Mouse (Mus musculus) embryonic stem cell, embryonic (primary cell): ENCODE results near the gene Grk4.

ENCODE experiments used
- CTCF ChIA-PET, 4 experiments: fragments of 300-600 bp in 2 of 4; fragments of 350-600 bp in 2 of 4; sonication (Branson Sonifier 250); formaldehyde crosslinking; loops; one replicate each; lab custom pipeline; 2022; ENCODE audit warnings: inconsistent platforms in 2 of 4; lab: Charles Lee
- POLR2A ChIA-PET, 4 experiments: fragments of 300-600 bp in 2 of 4; fragments of 350-600 bp in 2 of 4; sonication (Branson Sonifier 250); formaldehyde crosslinking; loops; one replicate each; lab custom pipeline; 2022; ENCODE audit warnings: antibody characterized with exemption in 4 of 4, inconsistent platforms in 1 of 4; lab: Charles Lee

Gene Grk4

DNA sequence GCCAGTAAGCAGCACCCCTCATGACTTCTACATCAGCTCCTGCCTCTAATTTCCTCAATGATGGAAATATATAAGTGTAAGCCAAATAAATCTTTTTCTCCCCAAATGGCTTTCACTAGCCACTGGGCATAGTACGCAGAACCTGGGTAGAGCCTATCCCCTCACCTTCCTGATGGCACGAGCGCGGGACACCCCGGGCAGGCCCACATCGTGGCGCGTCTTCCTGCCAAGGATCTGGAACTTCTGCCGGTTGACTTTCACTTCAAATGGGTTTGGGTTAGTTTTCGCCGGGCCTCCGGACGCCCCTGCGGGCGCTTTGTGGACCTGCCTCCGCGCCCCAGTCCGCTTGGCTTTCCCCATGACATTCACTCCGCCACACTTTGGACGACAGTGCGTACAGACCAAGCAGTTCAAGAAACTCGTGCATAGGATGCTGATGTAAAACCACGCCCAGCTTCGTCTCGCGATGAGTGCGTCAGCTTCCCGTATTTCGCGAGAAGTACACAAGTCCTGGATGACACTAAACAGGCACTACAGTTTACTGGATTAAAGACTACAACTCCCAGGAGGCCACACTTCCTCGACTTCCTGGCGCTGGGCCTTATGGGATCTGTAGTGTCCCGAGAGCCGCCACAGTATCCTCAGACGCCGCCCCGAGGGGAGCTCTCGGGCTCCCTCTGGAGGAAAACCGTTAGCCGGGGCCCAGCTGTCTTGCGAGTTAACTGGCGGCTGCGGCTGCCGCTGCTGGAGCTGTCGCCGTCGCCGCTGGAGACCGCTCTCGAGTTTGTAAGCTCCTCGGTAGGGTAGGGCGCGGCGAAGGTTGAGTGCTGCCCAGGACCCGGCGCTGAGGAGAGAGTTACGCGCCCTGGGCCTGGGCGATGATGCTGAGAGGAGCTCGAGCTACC is at the start of gene Grk4, which contains the start of gene Nop14:
Grk4 (plus strand) TSS at position 694 of the 905 bp plus-strand sequence.
Nop14 (minus strand) TSS at position 463 of the 905 bp plus-strand sequence.
- ChIA-PET POLR2A (interaction anchor here (0.5 to 6.9 kb wide), 196 partner anchors 9 to 1325 kb away, joined by 3 to 197 read pairs (median 4); partner anchors contain the start of genes Mfsd10 (in 4 of the 4), Tnip2 (in 4 of the 4), Add1 (in 3 of the 4) and Fam193a (in 3 of the 4)), CTCF (interaction anchor here (0.6 to 3.1 kb wide), 62 partner anchors 9 to 878 kb away, joined by 3 to 38 read pairs (median 4); partner anchors contain the start of genes Tnip2 (in 4 of the 4), Mfsd10 (in 3 of the 4), Fam193a (in 2 of the 4) and Add1 (in 1 of the 4))

DNA sequence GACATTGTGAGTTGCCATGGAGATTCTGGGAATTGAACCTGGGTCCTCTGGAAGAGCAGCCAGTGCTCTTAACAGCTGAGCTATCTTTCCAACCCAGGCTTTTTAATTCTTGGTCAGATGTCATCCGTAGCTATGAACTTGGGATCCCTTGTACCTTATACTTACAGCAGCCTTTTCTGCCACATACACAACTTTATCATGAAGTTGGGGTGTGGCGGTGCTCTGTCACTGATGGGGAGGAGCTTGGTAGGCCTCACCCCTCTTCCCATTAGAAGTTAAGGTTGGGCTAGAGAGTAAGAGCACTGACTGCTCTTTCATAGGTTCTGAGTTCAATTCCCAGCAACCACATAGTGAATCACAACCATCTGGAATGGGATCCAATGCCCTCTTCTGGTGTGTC is 27.2 kb upstream of the Grk4 start:
- CTCF ChIA-PET = interaction anchor here in 3 of 4 experiments (0.6 to 1.7 kb wide), 6 partner anchors 10 to 425 kb away, joined by 3 to 9 read pairs (median 4); partner anchors contain the start of gene Nop14 (in 1 of the 3)
- POLR2A ChIA-PET = interaction anchor here in 3 of 4 experiments (0.7 to 11.9 kb wide), 24 partner anchors 7 to 297 kb away, joined by 3 to 197 read pairs (median 5); partner anchors contain the start of genes Grk4 (in 3 of the 3), Nop14 (in 3 of the 3), Add1 (in 2 of the 3) and Tnip2 (in 2 of the 3)

DNA sequence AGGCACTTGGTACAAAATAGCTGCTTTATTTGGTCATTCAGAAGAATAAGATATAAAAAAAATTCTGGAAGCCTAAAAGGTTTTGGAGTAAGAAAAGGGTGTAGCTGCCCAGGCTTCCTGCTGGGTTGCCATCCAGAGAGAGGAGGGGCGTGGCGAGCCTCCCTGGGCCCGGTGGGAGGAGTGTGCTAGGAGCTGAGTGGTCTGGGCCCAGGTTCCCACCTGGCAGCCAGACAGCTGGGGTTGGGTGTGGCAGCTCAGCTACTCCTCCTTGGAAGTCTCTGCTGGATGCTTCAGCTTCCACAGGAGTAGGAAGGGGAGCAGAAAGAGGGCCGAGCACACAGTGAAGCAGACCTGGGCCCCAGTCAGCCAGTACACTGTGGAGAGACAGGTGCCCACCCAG is 26.5 kb upstream of the Grk4 start:
- POLR2A ChIA-PET = interaction anchor here in 3 of 4 experiments (0.5 to 11.9 kb wide), 37 partner anchors 8 to 458 kb away, joined by 3 to 197 read pairs (median 4); partner anchors contain the start of genes Add1 (in 3 of the 3), Grk4 (in 3 of the 3), Nop14 (in 3 of the 3) and Tnip2 (in 2 of the 3)
- CTCF ChIA-PET = interaction anchor here (0.6 to 4.5 kb wide), 13 partner anchors 9 to 728 kb away, joined by 3 to 15 read pairs (median 5); partner anchors contain the start of genes Nop14 (in 3 of the 4) and Grk4 (in 2 of the 4)

DNA sequence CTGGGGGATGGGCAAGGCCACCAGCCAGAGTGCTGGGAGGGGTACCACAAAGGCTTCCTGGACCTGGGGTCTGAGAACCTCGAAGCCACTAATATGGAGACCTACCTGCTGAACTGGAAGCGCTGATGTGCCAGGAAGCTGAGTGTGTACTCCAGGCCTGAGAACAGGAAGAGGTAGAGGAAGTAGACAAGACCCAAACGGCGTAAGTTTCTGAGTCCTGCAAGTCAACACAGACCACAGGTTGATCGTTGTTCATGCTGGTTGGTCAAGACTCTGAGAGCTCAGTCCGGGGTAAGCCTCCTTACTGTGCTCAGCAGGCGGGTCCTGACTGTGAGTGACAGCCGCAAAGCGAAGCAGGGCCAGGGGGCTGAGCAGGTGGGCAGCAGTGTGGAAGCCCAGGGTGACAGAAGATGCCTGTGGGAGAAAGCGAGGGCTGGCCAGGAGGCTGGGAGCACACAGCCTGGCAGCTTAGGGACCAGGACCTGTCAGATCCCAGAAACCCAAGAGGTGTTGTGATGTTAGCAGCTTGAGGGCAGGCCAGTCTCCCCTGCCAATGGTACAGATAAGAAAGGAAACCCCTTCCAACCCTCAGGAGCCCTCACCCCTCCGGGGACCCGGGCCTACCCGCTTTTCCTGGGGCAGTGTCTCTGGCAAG is 25.3 kb upstream of the Grk4 start:
- ChIA-PET POLR2A (interaction anchor here (0.8 to 11.9 kb wide), 20 partner anchors 8 to 298 kb away, joined by 3 to 197 read pairs (median 9); partner anchors contain the start of genes Add1 (in 2 of the 4), Grk4 (in 2 of the 4), Nop14 (in 2 of the 4) and Fam193a (in 1 of the 4)), CTCF (interaction anchor here in 2 of 4 experiments (1.0 to 4.6 kb wide), 6 partner anchors 13 to 727 kb away, joined by 3 to 41 read pairs (median 10); partner anchors contain the start of genes Grk4 (in 2 of the 2) and Nop14 (in 2 of the 2))

DNA sequence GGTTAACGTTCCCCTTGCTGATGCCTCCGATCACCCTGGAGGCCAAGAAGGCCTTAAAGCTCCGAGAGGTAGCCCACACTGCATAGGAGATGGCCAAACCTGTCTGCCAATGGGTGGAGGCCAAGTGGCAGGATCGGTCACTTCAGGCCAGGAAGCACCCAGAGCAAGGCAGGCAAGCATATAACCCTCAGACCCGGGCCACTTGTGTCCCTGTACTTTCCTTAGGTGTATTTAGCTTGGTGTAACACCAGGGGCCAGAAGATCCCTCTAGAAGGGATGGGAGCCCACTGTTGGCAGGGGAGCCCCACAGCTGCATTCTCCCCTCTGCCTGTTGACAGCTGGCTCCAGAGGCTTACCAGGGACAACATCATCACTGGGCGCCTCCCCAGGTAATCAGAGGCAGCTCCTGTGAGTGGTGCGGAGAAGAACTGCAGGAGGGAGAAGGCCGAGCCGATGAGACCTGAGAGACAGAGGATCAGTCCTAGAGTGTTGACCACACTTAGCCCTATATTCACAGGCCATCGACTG is 24.4 kb upstream of the Grk4 start:
- ChIA-PET POLR2A (interaction anchor here (0.6 to 11.9 kb wide), 96 partner anchors 9 to 984 kb away, joined by 3 to 197 read pairs (median 7); partner anchors contain the start of genes Grk4 (in 4 of the 4), Nop14 (in 4 of the 4), Add1 (in 3 of the 4) and Rnf4 (in 3 of the 4)), CTCF (interaction anchor here (0.6 to 4.6 kb wide), 24 partner anchors 9 to 428 kb away, joined by 3 to 41 read pairs (median 6); partner anchors contain the start of genes Grk4 (in 3 of the 4), Nop14 (in 3 of the 4), Tnip2 (in 2 of the 4) and Add1 (in 1 of the 4))

DNA sequence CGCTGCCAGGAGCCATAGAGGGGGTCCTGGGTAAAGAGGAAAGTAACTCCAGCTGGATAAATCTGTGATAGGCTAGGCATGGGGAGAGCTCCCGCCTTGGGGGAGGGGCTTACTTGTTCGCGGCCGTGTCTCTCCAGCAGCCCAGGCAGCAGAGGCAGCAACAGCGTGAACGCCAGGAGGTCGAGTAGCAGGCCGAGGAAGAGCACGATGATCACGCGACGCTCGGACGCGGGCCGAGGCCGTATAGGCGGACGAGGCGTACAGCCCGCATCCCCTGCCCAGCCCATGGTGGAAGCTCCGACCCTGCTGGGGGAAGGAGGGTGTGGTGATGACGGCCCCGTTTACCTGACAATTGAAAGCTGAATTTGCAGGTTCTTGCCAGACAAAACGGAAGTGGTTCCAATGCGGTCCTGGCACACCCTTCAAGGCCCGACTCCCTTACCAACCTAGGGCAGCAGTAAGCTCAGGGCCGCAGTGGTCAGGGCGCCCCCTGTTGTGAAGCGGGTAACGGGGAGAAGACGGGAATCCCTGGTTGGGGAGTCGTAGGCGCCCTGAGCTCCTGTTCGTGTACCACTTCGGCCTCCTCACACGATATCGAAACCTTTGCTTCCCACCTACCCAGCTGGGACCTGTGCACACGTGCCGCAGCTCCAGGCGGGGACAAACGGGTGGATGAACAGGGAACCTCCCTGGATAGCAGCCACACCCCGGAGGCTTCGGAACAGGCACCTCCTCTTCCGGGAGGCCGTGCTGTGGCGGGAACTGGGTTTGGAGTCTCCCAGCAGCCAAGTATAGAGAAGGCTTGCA is 23.5 kb upstream of the Grk4 start, which contains the start of gene Mfsd10:
Mfsd10 (minus strand) TSS at position 732 of the 807 bp plus-strand sequence.
- ChIA-PET CTCF (interaction anchor here (0.6 to 4.6 kb wide), 30 partner anchors 9 to 429 kb away, joined by 3 to 41 read pairs (median 4); partner anchors contain the start of genes Grk4 (in 3 of the 4), Nop14 (in 3 of the 4), Tnip2 (in 2 of the 4) and Add1 (in 1 of the 4)), POLR2A (interaction anchor here (0.6 to 11.9 kb wide), 118 partner anchors 9 to 985 kb away, joined by 3 to 197 read pairs (median 6); partner anchors contain the start of genes Grk4 (in 4 of the 4), Nop14 (in 4 of the 4), Add1 (in 3 of the 4) and Rnf4 (in 3 of the 4))

DNA sequence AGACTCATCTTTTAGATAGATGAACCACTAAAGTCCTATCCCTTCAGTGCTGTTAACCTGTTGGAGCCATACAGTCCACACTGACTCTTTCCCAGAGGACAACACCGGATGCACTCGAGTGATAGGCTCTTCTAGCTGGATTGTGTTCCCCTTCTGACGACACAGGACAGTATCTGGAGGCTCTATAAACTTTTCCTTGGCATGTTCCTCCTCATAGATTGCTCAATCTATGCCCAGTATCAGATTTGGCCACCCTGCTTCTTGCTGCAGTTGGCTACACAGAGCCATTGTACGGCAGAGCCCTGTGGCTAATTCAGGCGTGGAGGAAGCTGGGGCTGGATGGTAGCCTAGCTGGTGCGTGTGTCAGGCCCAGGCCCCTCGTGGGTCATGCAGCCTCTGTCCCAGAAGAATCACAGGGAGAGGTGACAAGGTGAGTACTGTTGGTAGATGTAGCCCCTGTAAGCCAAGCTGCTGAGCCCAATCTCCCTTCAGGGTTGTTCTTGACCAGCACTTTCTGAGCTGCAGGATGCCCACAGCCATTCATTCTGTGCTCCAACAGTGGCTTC is 22.5 kb upstream of the Grk4 start:
- ChIA-PET POLR2A (interaction anchor here (0.5 to 11.9 kb wide), 51 partner anchors 9 to 758 kb away, joined by 3 to 197 read pairs (median 10); partner anchors contain the start of genes Grk4 (in 4 of the 4), Nop14 (in 4 of the 4), Rnf4 (in 3 of the 4) and Add1 (in 2 of the 4)), CTCF (interaction anchor here (0.5 to 4.6 kb wide), 12 partner anchors 8 to 124 kb away, joined by 3 to 41 read pairs (median 8); partner anchors contain the start of genes Grk4 (in 1 of the 4), Nop14 (in 1 of the 4) and Tnip2 (in 1 of the 4))

DNA sequence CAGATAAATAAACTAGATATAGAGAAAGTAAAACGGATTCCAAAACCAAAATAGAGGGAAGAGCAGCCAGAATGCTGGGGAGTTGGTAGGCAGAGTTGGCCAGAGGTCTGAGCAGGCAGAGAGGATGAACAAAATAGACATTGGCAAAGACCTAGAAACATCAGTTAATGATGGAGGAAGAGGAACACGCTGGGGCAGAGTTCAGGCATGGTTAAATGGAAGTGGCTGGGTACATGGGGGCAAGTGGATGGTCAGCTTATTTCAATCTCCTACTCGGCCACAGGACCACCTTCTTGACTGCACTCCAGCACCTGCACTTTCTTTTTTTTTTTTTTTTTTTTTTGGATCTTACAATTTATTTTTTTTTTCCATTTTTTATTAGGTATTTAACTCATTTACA is 18.2 kb upstream of the Grk4 start:
- POLR2A ChIA-PET = interaction anchor here in 3 of 4 experiments (0.6 to 11.9 kb wide), 13 partner anchors 8 to 389 kb away, joined by 3 to 197 read pairs (median 4); partner anchors contain the start of genes Grk4 (in 2 of the 3), Nop14 (in 2 of the 3), Tnip2 (in 2 of the 3) and Add1 (in 1 of the 3)
- CTCF ChIA-PET = interaction anchor here in 3 of 4 experiments (0.7 to 5.7 kb wide), 11 partner anchors 10 to 454 kb away, joined by 3 to 46 read pairs (median 5); partner anchors contain the start of genes Grk4 (in 2 of the 3), Nop14 (in 2 of the 3) and Mxd4 (in 1 of the 3)

DNA sequence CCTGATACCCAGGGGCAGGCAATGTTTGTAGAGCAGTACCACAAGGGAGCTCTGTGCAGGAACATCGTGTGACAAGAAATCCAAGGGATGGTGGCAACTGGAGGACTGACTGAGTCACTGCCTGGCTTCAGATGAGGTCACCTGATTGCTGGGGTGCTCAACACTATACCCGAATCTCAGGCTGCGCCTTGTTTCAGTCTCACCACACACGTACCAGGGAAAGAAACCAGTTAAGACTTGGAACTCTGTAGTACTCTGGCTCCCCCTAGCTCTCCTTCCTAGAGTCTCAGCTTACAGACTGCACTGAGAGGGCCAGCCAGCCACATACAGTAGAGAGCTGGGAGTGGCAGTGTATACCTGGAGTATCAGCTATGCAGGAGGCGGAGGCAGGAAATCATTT is 17.2 kb upstream of the Grk4 start:
- CTCF ChIA-PET = interaction anchor here (0.6 to 5.7 kb wide), 36 partner anchors 9 to 455 kb away, joined by 3 to 46 read pairs (median 4); partner anchors contain the start of genes Tnip2 (in 3 of the 4), Grk4 (in 2 of the 4), Nop14 (in 2 of the 4) and Mxd4 (in 1 of the 4)

DNA sequence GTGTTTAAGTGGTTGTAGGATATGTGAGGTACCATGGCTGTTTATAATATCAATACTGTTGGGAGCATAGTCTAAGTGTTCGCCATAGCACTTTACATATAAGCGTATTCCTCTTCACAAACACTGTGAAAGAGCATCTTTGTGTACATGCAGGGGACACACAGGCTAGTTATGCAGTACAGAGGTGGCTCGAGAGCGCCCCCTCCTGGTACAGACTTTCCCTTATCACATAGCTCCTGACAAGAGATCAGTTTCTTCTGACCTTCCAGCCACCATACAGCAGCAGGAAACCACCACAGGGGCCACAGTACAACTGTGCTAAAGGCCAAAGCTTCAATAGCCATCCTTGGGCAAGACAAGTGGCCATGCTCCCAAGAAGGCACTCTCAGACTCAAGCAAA is 12.6 kb upstream of the Grk4 start:
- ChIA-PET CTCF (interaction anchor here (0.6 to 3.0 kb wide), 61 partner anchors 8 to 1664 kb away, joined by 3 to 41 read pairs (median 4); partner anchors contain the start of genes Grk4 (in 4 of the 4), Nop14 (in 4 of the 4), Mfsd10 (in 3 of the 4) and Tnip2 (in 3 of the 4)), POLR2A (interaction anchor here (0.6 to 11.5 kb wide), 18 partner anchors 10 to 311 kb away, joined by 3 to 173 read pairs (median 6); partner anchors contain the start of genes Mfsd10 (in 4 of the 4), Grk4 (in 3 of the 4), Nop14 (in 3 of the 4) and Rnf4 (in 1 of the 4))

More for the DNA sequence above, 17.2 kb upstream of the Grk4 start:
- POLR2A ChIA-PET = interaction anchor here in 3 of 4 experiments (0.6 to 11.9 kb wide), 17 partner anchors 9 to 129 kb away, joined by 3 to 197 read pairs (median 4); partner anchors contain the start of genes Grk4 (in 3 of the 3), Nop14 (in 3 of the 3), Tnip2 (in 2 of the 3) and Add1 (in 1 of the 3)

DNA sequence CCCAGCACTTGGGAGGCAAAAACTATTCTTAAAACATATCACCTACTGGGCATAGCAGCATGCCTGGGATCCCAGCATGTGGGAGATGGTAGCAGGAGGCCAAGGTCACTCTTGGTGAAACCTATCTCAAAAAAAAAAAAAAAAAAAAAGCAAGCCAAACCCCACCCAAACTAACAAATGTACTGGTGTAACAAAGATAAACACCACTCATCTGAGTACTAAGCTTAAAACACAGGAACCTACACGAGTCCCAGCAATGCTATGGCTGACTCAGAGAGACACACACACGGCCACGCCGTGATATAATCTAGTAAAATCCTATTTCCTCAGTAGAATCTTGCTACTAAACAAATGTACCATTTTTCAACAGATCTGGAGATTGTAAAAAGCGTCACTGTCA is 7.2 kb upstream of the Grk4 start:
- CTCF ChIA-PET = interaction anchor here in 2 of 4 experiments (0.8 to 1.2 kb wide), 2 partner anchors 8 to 79 kb away, joined by 3 to 4 read pairs; partner anchors contain the start of gene Add1 (in 1 of the 2)
- POLR2A ChIA-PET = interaction anchor here in 2 of 4 experiments (0.5 to 11.5 kb wide), 7 partner anchors 9 to 584 kb away, joined by 3 to 173 read pairs (median 4); partner anchors contain the start of gene Mfsd10 (in 2 of the 2)

DNA sequence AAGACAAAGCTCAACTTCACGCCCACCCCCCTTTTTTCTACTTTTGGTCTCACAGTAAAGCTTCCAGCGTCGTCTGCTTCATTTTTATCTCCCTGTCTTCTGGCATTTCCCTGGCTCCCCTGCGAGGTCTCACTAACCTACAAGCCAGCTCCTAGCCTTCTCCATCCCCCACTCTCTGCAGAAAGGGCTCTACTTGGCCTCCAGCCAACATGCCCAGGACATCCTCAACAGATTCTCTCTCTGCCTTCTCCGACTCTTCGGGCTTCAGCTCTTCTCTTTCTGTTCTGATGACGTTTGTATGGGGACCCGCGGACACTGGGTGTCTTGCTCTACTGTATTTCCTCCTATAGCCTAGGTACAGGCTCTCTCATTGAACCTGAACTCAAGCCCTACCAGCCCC is 5.3 kb upstream of the Grk4 start:
- ChIA-PET POLR2A (interaction anchor here in 2 of 4 experiments (0.6 to 11.5 kb wide), 5 partner anchors 11 to 215 kb away, joined by 3 to 173 read pairs (median 8); partner anchors contain the start of gene Mfsd10 (in 2 of the 2)), CTCF (interaction anchor here in 2 of 4 experiments (0.6 to 1.4 kb wide), 2 partner anchors 12 to 1750 kb away, joined by 3 to 5 read pairs; no protein-coding TSS in a partner anchor)

DNA sequence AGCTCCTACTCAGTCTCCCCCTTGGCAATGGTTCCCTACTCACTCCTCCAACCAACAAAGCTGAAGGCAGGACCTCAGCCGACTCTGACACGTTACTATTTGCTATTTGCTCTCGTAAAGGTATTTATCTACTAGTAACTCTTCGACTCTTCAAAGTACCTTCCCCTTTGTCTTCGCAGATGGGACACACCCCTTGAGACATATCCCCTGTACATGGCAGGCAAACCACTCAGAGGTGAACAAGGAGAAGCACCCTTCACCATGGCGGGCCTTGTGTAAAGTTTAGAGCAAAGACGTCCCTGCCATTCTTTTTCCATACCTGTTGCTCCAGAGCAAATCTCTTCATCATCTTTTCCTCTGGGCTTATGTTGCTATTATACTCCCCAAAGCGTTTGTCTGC is 2.6 kb upstream of the Grk4 start:
- ChIA-PET CTCF (interaction anchor here in 2 of 4 experiments (0.7 kb wide), 2 partner anchors 10 kb away, joined by 3 to 5 read pairs; no protein-coding TSS in a partner anchor), POLR2A (interaction anchor here in 2 of 4 experiments (0.7 to 6.9 kb wide), 5 partner anchors 8 to 814 kb away, joined by 5 to 197 read pairs (median 45); partner anchors contain the start of genes Mfsd10 (in 2 of the 2) and Tnip2 (in 1 of the 2))
